In genomic region chr4:89353935-89354334, GRCm38 (mm10) we compare ENCODE assay signal across 19 mouse cellular contexts. TPM values are rescaled to one million over a fixed set of nuclear protein-coding genes. Genes with fewer than 3 reads are reported as not detected.
A peak's percentile ranks its signal among the peaks of the same experiment; 100 is the strongest.
DNase-seq lines count a peak whose midpoint lies in the region; ATAC-seq and TF ChIP-seq lines count a peak whose summit lies in the region.
"Had no signal": no experiment of that assay in that cellular context is flagged by ENCODE, and none has a peak within 500 bp of the region (broad histone marks: within the 10 kb centered on the region; RNA-seq: fewer than 3 reads in every experiment).

No protein-coding gene starts in this region.

- no peak overlapping the region for H3K4me3 ChIP-seq in heart, embryonic 10.5 days
- no peak overlapping the region for H3K4me3 ChIP-seq in lung, embryonic 14.5 days (ENCODE audit: low read depth, low read length)
- H3K4me3 ChIP-seq in lung, adult 2 months (replicated peaks; ENCODE audit: extremely low read depth, low read depth, low read length): no peak overlapping the region
- H3K4me3 ChIP-seq: megakaryocyte, embryonic 14.5 days; myocyte had no signal

- in situ Hi-C loops in Patski (cut with MboI; ENCODE audit: low pct_unique_long_range_greater_than_20kb): loop anchor here (25.0 kb wide), 1 partner anchor 158 kb away; no protein-coding TSS in a partner anchor

- peak; percentile 49 for TF ChIP-seq CTCF in lung, embryonic 14.5 days (IDR thresholded peaks at IDR 0.05; ENCODE audit: low read depth)
- no peak for TF ChIP-seq CTCF in lung, adult 2 months (IDR thresholded peaks at IDR 0.05; ENCODE audit: insufficient read depth, low read length)
- peak; percentile 50 for TF ChIP-seq CTCF in Patski (IDR thresholded peaks at IDR 0.05)

- no peaks in the 10 kb centered on the region for H3K36me3 ChIP-seq in heart, embryonic 10.5 days
- no peaks in the 10 kb centered on the region for H3K36me3 ChIP-seq in lung, embryonic 14.5 days (ENCODE audit: insufficient read depth)
- no peaks in the 10 kb centered on the region for H3K36me3 ChIP-seq in splenic B cell, adult 2 months (ENCODE audit: control insufficient read depth, insufficient read depth, low read length, poor library complexity, severe bottlenecking)

- no peak for ATAC-seq in lung, embryonic 14.5 days (ENCODE audit: insufficient read depth)
- no peak for ATAC-seq in Patski
- no peak for ATAC-seq in activated CD4-positive, CD25-positive, alpha-beta regulatory T cell, adult 4 months

- TF ChIP-seq POLR2A in lung, adult 2 months (IDR thresholded peaks at IDR 0.05; ENCODE audit: borderline replicate concordance, extremely low read depth, low read depth, low read length): no peak

- H3K4me1 ChIP-seq in heart, embryonic 10.5 days: peaks cover 7% of the 10 kb centered on the region; the same call in 1 of the 2 replicates
- H3K4me1 ChIP-seq in lung, embryonic 14.5 days (ENCODE audit: insufficient read depth): no peaks in the 10 kb centered on the region
- H3K4me1 ChIP-seq in lung, adult 2 months (ENCODE audit: control insufficient read depth, insufficient read depth, low read length): peaks cover 2% of the 10 kb centered on the region

- no peaks in the 10 kb centered on the region for H3K9me3 ChIP-seq in heart, embryonic 10.5 days
- H3K9me3 ChIP-seq in lung, embryonic 14.5 days (ENCODE audit: low read depth, low read length): no peaks in the 10 kb centered on the region
- H3K9me3 ChIP-seq: megakaryocyte, embryonic 14.5 days had no signal

- no peak overlapping the region for H3K9ac ChIP-seq in lung, embryonic 14.5 days
- H3K9ac ChIP-seq: liver, embryonic 14.5 days had no signal

- DNase-seq in heart, adult 11 months: peak; percentile 22
- DNase-seq in heart, embryonic 10.5 days (ENCODE audit: low spot score): no peak
- peak; percentile 33 for DNase-seq in lung, embryonic 14.5 days
- no peak for DNase-seq in lung, adult 2 months
- no peak for DNase-seq in Patski (ENCODE audit: low read depth, low spot score)
- peak; percentile 27 for DNase-seq in splenic B cell, adult 2 months (ENCODE audit: low read depth, low spot score)
- DNase-seq in MN1 (ENCODE audit: low spot score): no peak
- DNase-seq: adrenal gland, postnatal 10 days; cerebellum, postnatal 10 days; layer of hippocampus, adult 9-11 months; right cerebral cortex, postnatal 14 days; thymus, postnatal 14 days had no signal

- CTCF ChIA-PET in Patski (lab: Charles Lee): interaction anchor here (0.8 to 1.7 kb wide), 7 partner anchors 11 to 209 kb away, joined by 3 to 7 read pairs (median 6); partner anchors contain the start of gene Cdkn2a

- POLR2A ChIA-PET in Patski (lab: Charles Lee): interaction anchor here (0.5 to 0.6 kb wide), 2 partner anchors 69 to 73 kb away, joined by 4 to 5 read pairs; no protein-coding TSS in a partner anchor

- no peaks in the 10 kb centered on the region for H3K27me3 ChIP-seq in heart, embryonic 10.5 days (ENCODE audit: insufficient read depth, poor library complexity, severe bottlenecking)
- H3K27me3 ChIP-seq in lung, embryonic 14.5 days (ENCODE audit: insufficient read depth, low read length): no peaks in the 10 kb centered on the region
- H3K27me3 ChIP-seq in Patski: no peaks in the 10 kb centered on the region
- H3K27me3 ChIP-seq in splenic B cell, adult 2 months (ENCODE audit: control insufficient read depth, insufficient read depth, low read length, poor library complexity, severe bottlenecking): no peaks in the 10 kb centered on the region

- H3K4me2 ChIP-seq in lung, embryonic 14.5 days: no peak overlapping the region

- WGBS in heart, embryonic 10.5 days: 48% methylated on average over 9 of the region's 9 CpGs
- 45% methylated on average over 9 of the region's 9 CpGs for WGBS in lung, embryonic 14.5 days
- 38% methylated on average over 9 of the region's 9 CpGs for WGBS in lung, adult 2 months

- no peak overlapping the region for H3K27ac ChIP-seq in heart, embryonic 10.5 days
- no peak overlapping the region for H3K27ac ChIP-seq in lung, embryonic 14.5 days (ENCODE audit: low read depth)
- H3K27ac ChIP-seq: liver, embryonic 14.5 days had no signal

RNA-seq across cellular contexts. Expression of gene Cdkn2b, which starts 43.1 kb away (rescaled TPM):
- 1.5 and 1.9 TPM in 2 replicates for polyA plus RNA-seq in heart, embryonic 10.5 days (2016; fragmentation: Nextera tagmentation; extraction: Ambion mirVana)
- 1.5 TPM in 2 replicates for polyA plus RNA-seq in lung, embryonic 14.5 days (2014; fragmentation: Nextera tagmentation; extraction: Ambion mirVana)
- polyA plus RNA-seq in lung, adult 2 months (2012; rRNA removed): 67.3 and 73.6 TPM in 2 replicates
- polyA plus RNA-seq in Patski (2021): 17.7 TPM
- polyA plus RNA-seq in activated CD4-positive, CD25-positive, alpha-beta regulatory T cell, adult 4 months (2017; shearing (Covaris generic)): under 1 TPM; 0.24 to 0.36 TPM
- polyA plus RNA-seq: C2C12, myocyte had no signal

RNA-seq across cellular contexts. Expression of gene Cdkn2a, which starts 59.5 kb away (rescaled TPM):
- polyA plus RNA-seq in heart, embryonic 10.5 days (2016; fragmentation: Nextera tagmentation; extraction: Ambion mirVana): not detected in 2 replicates
- not detected in 2 replicates for polyA plus RNA-seq in lung, embryonic 14.5 days (2014; fragmentation: Nextera tagmentation; extraction: Ambion mirVana)
- polyA plus RNA-seq in lung, adult 2 months (2012; rRNA removed): 5.1 and 12.3 TPM in 2 replicates
- 109 TPM for polyA plus RNA-seq in Patski (2021)
- polyA plus RNA-seq in activated CD4-positive, CD25-positive, alpha-beta regulatory T cell, adult 4 months (2017; shearing (Covaris generic)): under 1 TPM in 1 of 2 experiments, not detected in 1; 0.60 TPM
- polyA plus RNA-seq: C2C12; embryonic facial prominence, embryonic 11.5 days; kidney, embryonic 16.5 days; liver, embryonic 14.5 days; myocyte had no signal

Comparison
In these comparisons a context has a peak if more than half of its experiments do, and no peak if none do; other contexts are left out.
1. DNase-seq: peak in heart, adult 11 months (single experiment), lung, embryonic 14.5 days (single experiment) and splenic B cell, adult 2 months (single experiment); none in heart, embryonic 10.5 days (single experiment), lung, adult 2 months (single experiment), Patski (single experiment) and MN1 (single experiment).